19 mouse cellular contexts compared by ENCODE assay signal in the genomic region with DNA sequence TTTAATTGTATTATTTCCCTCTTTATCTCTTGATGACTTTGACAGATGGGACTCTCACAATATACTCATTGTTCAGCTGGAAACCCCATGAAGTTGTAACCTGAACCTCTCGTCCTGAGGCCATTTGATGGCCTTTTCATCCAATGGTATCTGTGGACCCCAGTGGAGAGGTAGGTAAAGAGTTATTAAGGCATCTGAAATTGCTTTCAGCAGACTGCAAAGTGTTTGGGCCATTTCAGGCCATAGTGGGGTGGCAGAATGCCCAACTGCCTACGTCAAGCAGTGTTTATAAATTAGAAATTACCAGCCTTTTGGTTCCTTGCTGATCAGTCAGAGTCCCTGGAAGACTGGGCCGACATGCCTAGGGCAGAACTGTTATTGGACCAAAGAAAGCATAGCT.
DNase-seq lines count a peak whose midpoint lies in the region; ATAC-seq and TF ChIP-seq lines count a peak whose summit lies in the region.
"Had no signal": no experiment of that assay in that cellular context is flagged by ENCODE, and none has a peak within 500 bp of the region (broad histone marks: within the 10 kb centered on the region; RNA-seq: fewer than 3 reads in every experiment).

No protein-coding gene starts in this region.

- peak; percentile 9 for DNase-seq in kidney, adult 18-20 months
- peak; percentile 54 for DNase-seq in Muller cell, postnatal 12 days (ENCODE audit: inconsistent ontology term)
- peak; percentile 65 for DNase-seq in brain, embryonic 14.5 days (ENCODE audit: low read depth)
- no peak for DNase-seq in gastrocnemius, postnatal 4 days (ENCODE audit: low spot score in 2 of 2)
- no peak for DNase-seq in right cerebral cortex, adult 2 months (ENCODE audit: low spot score in 2 of 2)
- DNase-seq: adrenal gland, postnatal 36 days; cerebellum, adult 9-11 months; gastrocnemius, adult 2 months; heart, adult 2 months; kidney, adult 8-10 months; lung, embryonic 14.5 days had no signal

- TF ChIP-seq POLR2A in brain, embryonic 14.5 days (IDR thresholded peaks at IDR 0.05; ENCODE audit: borderline replicate concordance, extremely low read depth, insufficient read depth, insufficient read length, poor library complexity, severe bottlenecking): no peak

- no peak overlapping the region for H3K27ac ChIP-seq in kidney, embryonic 15.5 days
- H3K27ac ChIP-seq in hindbrain, embryonic 13.5 days: no peak overlapping the region
- H3K27ac ChIP-seq: embryonic facial prominence, embryonic 13.5 days; gastrocnemius, adult 2 months; heart, adult 2 months; layer of hippocampus, adult 2 months; limb, embryonic 10.5 days had no signal

- no peaks in the 10 kb centered on the region for H3K4me1 ChIP-seq in kidney, embryonic 15.5 days
- 0 out of 2 replicates have a peak, but pooled peaks cover 4% of the 10 kb centered on the region for H3K4me1 ChIP-seq in hindbrain, embryonic 13.5 days (replicated peaks)
- H3K4me1 ChIP-seq: embryonic facial prominence, embryonic 13.5 days had no signal

- no peak overlapping the region for H3K4me3 ChIP-seq in kidney, embryonic 15.5 days (replicated peaks)
- no peak overlapping the region for H3K4me3 ChIP-seq in hindbrain, embryonic 13.5 days
- H3K4me3 ChIP-seq: embryonic facial prominence, embryonic 13.5 days; gastrocnemius, adult 2 months; heart, adult 2 months; layer of hippocampus, adult 2 months; limb, embryonic 10.5 days had no signal

- H3K9me3 ChIP-seq in kidney, embryonic 15.5 days (replicated peaks): no peaks in the 10 kb centered on the region
- no peaks in the 10 kb centered on the region for H3K9me3 ChIP-seq in hindbrain, embryonic 13.5 days
- H3K9me3 ChIP-seq: embryonic facial prominence, embryonic 13.5 days; limb, embryonic 10.5 days had no signal

- 69% methylated on average over 3 of the region's 3 CpGs for WGBS in kidney, embryonic 15.5 days
- 21% methylated on average over 3 of the region's 3 CpGs for WGBS in hindbrain, embryonic 13.5 days

- no peak overlapping the region for H3K4me2 ChIP-seq in kidney, embryonic 15.5 days
- H3K4me2 ChIP-seq in hindbrain, embryonic 13.5 days: no peak overlapping the region
- H3K4me2 ChIP-seq: embryonic facial prominence, embryonic 13.5 days; liver, embryonic 11.5 days; lung, embryonic 14.5 days had no signal

- no peak for ATAC-seq in kidney, embryonic 15.5 days (replicated peaks; ENCODE audit: low FRiP score)
- ATAC-seq in hindbrain, embryonic 13.5 days (ENCODE audit: low FRiP score): peak; percentile 78
- ATAC-seq in cerebellum, adult (ENCODE audit: insufficient number of reproducible peaks, low FRiP score, low TSS enrichment): no peak
- ATAC-seq: midbrain, embryonic 16.5 days had no signal

- no peaks in the 10 kb centered on the region for H3K27me3 ChIP-seq in kidney, embryonic 15.5 days
- no peaks in the 10 kb centered on the region for H3K27me3 ChIP-seq in hindbrain, embryonic 13.5 days
- H3K27me3 ChIP-seq: embryonic facial prominence, embryonic 13.5 days had no signal

- no peak overlapping the region for H3K9ac ChIP-seq in kidney, embryonic 15.5 days
- no peak overlapping the region for H3K9ac ChIP-seq in hindbrain, embryonic 13.5 days
- H3K9ac ChIP-seq: embryonic facial prominence, embryonic 13.5 days; lung, embryonic 14.5 days had no signal

- no peaks in the 10 kb centered on the region for H3K36me3 ChIP-seq in kidney, embryonic 15.5 days
- H3K36me3 ChIP-seq in hindbrain, embryonic 13.5 days: no peaks in the 10 kb centered on the region
- H3K36me3 ChIP-seq: embryonic facial prominence, embryonic 13.5 days; limb, embryonic 10.5 days had no signal

- TF ChIP-seq CTCF in brain, embryonic 14.5 days (IDR thresholded peaks at IDR 0.05; ENCODE audit: borderline replicate concordance, extremely low read depth, insufficient read depth, insufficient read length): no peak

Comparison
In these comparisons a context has a peak if more than half of its experiments do, and no peak if none do; other contexts are left out.
1. DNase-seq: peak in kidney, adult 18-20 months (single experiment), Muller cell, postnatal 12 days (single experiment) and brain, embryonic 14.5 days (single experiment); none in gastrocnemius, postnatal 4 days (0 of 2) and right cerebral cortex, adult 2 months (0 of 2).